Mouse (Mus musculus) liver, postnatal 0 days (tissue): ENCODE data around the gene Lrp1.

ENCODE experiments used
- CTCF ChIP-seq: sonication (generic); IDR thresholded peaks from 2 replicates; pipeline ENCODE4 v1.5.1; 2016; ENCODE audit warnings: antibody characterized with exemption, low read depth
- EP300 ChIP-seq: IDR thresholded peaks from 2 replicates; pipeline ENCODE4 v1.6.1; 2016; ENCODE audit warnings: antibody characterized with exemption, low read depth, mild to moderate bottlenecking

DNA sequence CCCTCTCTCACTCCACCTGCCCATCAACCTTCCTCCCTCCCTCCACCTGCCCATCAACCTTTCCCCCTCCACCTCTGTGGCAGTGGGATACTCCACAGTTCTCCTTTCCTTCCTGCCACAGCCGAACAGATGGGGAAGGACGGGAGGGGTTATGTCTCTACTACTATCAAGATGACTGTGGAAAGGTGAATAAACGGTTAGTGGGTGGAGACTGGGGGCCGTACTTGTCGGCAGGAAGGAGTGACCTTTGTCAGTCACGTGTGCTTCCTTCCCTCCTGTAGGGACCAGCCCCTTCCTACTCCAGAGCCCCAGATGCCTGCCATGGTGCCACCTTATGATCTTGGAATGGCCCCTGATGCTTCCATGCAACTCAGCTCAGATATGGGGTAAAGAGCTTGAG, 37.1 kb upstream of the Lrp1 start:
- TF ChIP-seq CTCF: no peak
- no peak for TF ChIP-seq EP300
